Mouse (Mus musculus) liver, postnatal 0 days (tissue): ENCODE measurements at regions not wholly inside any gene's neighbourhood (a gene's known extent, or its start where the extent isn't known, plus 50 kb on each side); places are given as distances from the start of the nearest gene placed in this dataset.

Experiments
- ATAC-seq: fragments of 200-750 bp; cut with Nextera tagmentation; 2 replicates; pipeline ENCODE4 v1.8.0; 2017; ENCODE audit warnings: mild to moderate bottlenecking, moderate library complexity
- DNase-seq: peaks from one replicate; pipeline ENCODE4 v3.0.0-alpha.2; 2016
- H3K27ac ChIP-seq: fragments of 300-500 bp; sonication (generic); 2 replicates; pipeline ENCODE4 v1.5.1; 2014; ENCODE audit warnings: antibody characterized with exemption, moderate library complexity, mild to moderate bottlenecking, low read depth
- H3K27me3 ChIP-seq: fragments of 300-500 bp; sonication (generic); 2 replicates; pipeline ENCODE4 v1.6.1; 2014; ENCODE audit warnings: low read length, control low read depth, mixed read lengths; ENCODE audit not compliant: insufficient read depth
- H3K36me3 ChIP-seq: fragments of 300-500 bp; sonication (generic); replicated peaks from 2 replicates; pipeline ENCODE4 v1.6.1; 2014; ENCODE audit warnings: mild to moderate bottlenecking, control low read depth, low read length, moderate library complexity, mixed read lengths; ENCODE audit not compliant: insufficient read depth
- H3K4me1 ChIP-seq: fragments of 300-500 bp; sonication (generic); 2 replicates; pipeline ENCODE4 v1.6.1; 2014; ENCODE audit warnings: antibody characterized with exemption, mild to moderate bottlenecking, control low read depth; ENCODE audit not compliant: insufficient read depth
- H3K4me2 ChIP-seq: fragments of 300-500 bp; sonication (generic); 2 replicates; pipeline ENCODE4 v1.6.1; 2014; ENCODE audit warnings: low read depth, mild to moderate bottlenecking, low read length, moderate library complexity, mixed read lengths
- H3K4me3 ChIP-seq: fragments of 300-500 bp; sonication (generic); 2 replicates; pipeline ENCODE4 v1.5.1; 2014; ENCODE audit warnings: low read depth, low read length
- H3K9ac ChIP-seq: fragments of 300-500 bp; sonication (generic); replicated peaks from 2 replicates; pipeline ENCODE4 v1.6.1; 2014; ENCODE audit warnings: mild to moderate bottlenecking, moderate library complexity
- H3K9me3 ChIP-seq: fragments of 300-500 bp; sonication (generic); 2 replicates; pipeline ENCODE4 v1.6.1; 2016; ENCODE audit warnings: mild to moderate bottlenecking, control low read depth, low read length, mixed read lengths
- CTCF ChIP-seq: sonication (generic); IDR thresholded peaks from 2 replicates; pipeline ENCODE4 v1.5.1; 2016; ENCODE audit warnings: antibody characterized with exemption, low read depth
- EP300 ChIP-seq: IDR thresholded peaks from 2 replicates; pipeline ENCODE4 v1.6.1; 2016; ENCODE audit warnings: antibody characterized with exemption, low read depth, mild to moderate bottlenecking
- WGBS: fragments of 180-500 bp; shearing (Covaris S2); extraction: QIAGEN DNeasy Blood & Tissue Kit; methylation state at CpG from one replicate; pipeline ENCODE4 v1.1.7; 2014; ENCODE audit not compliant: insufficient replicate concordance; 5-methylcytosine and 5-hydroxymethylcytosine counted together

DNA sequence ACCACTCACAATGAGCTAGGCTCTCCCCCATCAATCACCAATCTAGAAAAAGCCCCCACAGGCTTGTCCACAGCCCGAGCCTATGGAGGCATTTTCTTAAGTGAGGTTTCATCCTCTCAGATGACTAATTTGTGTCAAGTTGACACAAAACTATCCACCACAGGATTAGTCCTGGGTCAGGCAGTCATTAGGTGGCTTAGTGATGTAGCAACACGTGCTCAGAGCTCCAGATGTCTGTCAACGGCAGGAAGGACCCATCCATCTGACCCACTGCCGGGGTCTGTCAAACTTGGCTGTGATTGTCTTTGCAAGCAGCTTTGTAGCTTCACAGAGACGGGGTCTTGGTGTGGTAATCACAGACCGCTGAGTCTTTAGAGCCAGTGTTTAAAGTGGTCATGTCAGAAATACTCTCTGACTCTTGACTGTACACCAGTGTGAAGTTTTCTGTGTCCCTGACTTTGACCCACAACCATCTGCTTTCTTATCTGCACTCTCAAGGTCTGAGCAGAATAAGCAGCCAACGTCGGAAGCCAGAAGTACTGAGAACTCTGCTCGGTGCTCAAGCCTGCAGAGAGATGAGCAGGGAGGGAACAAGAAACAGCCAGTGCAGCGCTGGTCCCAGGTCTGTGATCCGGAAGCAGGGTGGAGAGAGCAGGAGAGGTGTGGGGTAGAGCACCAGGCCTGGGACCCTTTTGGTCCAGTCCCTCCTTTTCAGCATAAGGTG, 131.6 kb upstream of the Nfe2l3 start:
- H3K4me1 ChIP-seq: 0 out of 2 replicates have a peak, but pooled peaks cover 2% of the 10 kb centered on the region
- H3K4me2 ChIP-seq: no peak overlapping the region
- H3K27ac ChIP-seq: no peak overlapping the region
- no peak for DNase-seq
- 56% methylated on average over 11 of the region's 11 CpGs for WGBS
- H3K9me3 ChIP-seq: peaks cover 8% of the 10 kb centered on the region
- ATAC-seq: no peak
- no peak overlapping the region for H3K4me3 ChIP-seq
- no peaks in the 10 kb centered on the region for H3K36me3 ChIP-seq
- no peak overlapping the region for H3K9ac ChIP-seq
- TF ChIP-seq EP300 (no peak), CTCF (no peak)
- no peaks in the 10 kb centered on the region for H3K27me3 ChIP-seq

DNA sequence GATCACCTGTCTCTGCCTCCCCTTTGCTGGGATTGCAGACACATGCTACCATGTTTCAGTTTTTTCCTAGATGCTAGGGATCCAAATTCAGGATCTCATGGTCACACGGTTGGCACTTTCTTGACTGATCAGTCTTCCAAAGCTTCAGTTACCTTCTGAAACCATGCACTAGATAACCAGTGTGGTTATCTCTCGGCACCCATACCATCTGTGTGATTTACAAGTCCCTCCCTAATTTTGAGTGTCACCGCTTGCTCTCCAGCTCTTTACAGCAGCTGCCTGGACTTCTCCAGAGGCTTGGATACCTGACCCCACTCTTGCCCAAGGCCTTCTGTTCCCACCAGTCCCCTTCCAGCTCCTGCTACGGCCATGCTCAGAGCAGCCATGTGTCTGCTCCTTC, 130.6 kb upstream of the Nfe2l3 start:
- 64% methylated on average over 4 of the region's 4 CpGs for WGBS
- DNase-seq (no peak), ATAC-seq (no peak)
- Histone ChIP-seq H3K4me3 (no peak overlapping the region), H3K4me2 (no peak overlapping the region), H3K27me3 (no peaks in the 10 kb centered on the region), H3K27ac (0 out of 2 replicates have a peak overlapping the region, but pooled peaks have one; percentile 24), H3K36me3 (no peaks in the 10 kb centered on the region), H3K9ac (no peak overlapping the region), H3K9me3 (peaks cover 9% of the 10 kb centered on the region), H3K4me1 (0 out of 2 replicates have a peak, but pooled peaks cover 2% of the 10 kb centered on the region)
- TF ChIP-seq CTCF (no peak), EP300 (0 out of 2 replicates have a peak, but pooled peaks have one; percentile 16)

DNA sequence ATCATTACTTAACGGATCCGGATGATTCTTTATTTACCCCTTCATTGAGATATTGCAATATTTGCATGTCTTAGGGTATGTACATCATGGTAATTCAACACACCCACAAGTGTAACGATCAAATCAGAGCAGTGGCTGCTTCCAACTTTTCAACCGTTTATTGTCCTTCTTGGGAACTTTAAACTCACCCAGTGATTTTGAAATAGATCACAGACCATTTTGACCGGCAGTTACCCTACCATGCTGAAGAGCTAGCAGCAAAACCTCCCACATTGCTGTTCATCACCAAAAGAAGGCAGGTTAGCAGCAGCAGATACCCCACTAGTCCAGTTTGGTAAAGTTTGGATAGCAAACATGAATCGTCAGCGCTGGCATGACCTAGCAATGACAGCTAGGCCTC, 130.2 kb upstream of the Nfe2l3 start:
- Histone ChIP-seq H3K4me3 (no peak overlapping the region), H3K9ac (no peak overlapping the region), H3K36me3 (no peaks in the 10 kb centered on the region), H3K4me2 (no peak overlapping the region), H3K27ac (peak overlapping the region; percentile 24; the same call in 1 of the 2 replicates), H3K9me3 (peaks cover 9% of the 10 kb centered on the region), H3K4me1 (0 out of 2 replicates have a peak, but pooled peaks cover 2% of the 10 kb centered on the region), H3K27me3 (no peaks in the 10 kb centered on the region)
- DNase-seq (no peak), ATAC-seq (peak; percentile 65)
- TF ChIP-seq CTCF (no peak), EP300 (no peak)
- 70% methylated on average over 7 of the region's 7 CpGs for WGBS

- no peaks in the 10 kb centered on the region for H3K36me3 ChIP-seq
- H3K27me3 ChIP-seq: no peaks in the 10 kb centered on the region
- H3K4me1 ChIP-seq: no peaks in the 10 kb centered on the region
- no peak for TF ChIP-seq EP300
- TF ChIP-seq CTCF: no peak
- H3K9ac ChIP-seq: no peak overlapping the region
- no peak overlapping the region for H3K27ac ChIP-seq
- DNase-seq: no peak
- no peaks in the 10 kb centered on the region for H3K9me3 ChIP-seq
- ATAC-seq: no peak
- H3K4me2 ChIP-seq: no peak overlapping the region
- WGBS: 50% methylated on average over 2 of the region's 2 CpGs
- no peak overlapping the region for H3K4me3 ChIP-seq
Observed at GRCm38 (mm10) chr6:51318341-51318740, 114.1 kb upstream of the Nfe2l3 start.

GRCm38 (mm10) chr6:51320019-51320418, 112.5 kb upstream of the Nfe2l3 start:
- Histone ChIP-seq H3K4me3 (peak overlapping the region; percentile 4; the same call in 1 of the 2 replicates), H3K27ac (peak overlapping the region; percentile 73; the same call in 1 of the 2 replicates), H3K27me3 (no peaks in the 10 kb centered on the region), H3K9me3 (no peaks in the 10 kb centered on the region), H3K9ac (no peak overlapping the region), H3K36me3 (no peaks in the 10 kb centered on the region), H3K4me2 (peak overlapping the region; percentile 47; the same call in 1 of the 2 replicates), H3K4me1 (no peaks in the 10 kb centered on the region)
- WGBS: 70% methylated on average over 1 of the region's 1 CpGs
- DNase-seq (no peak), ATAC-seq (no peak)
- TF ChIP-seq EP300: no peak

- no peaks in the 10 kb centered on the region for H3K9me3 ChIP-seq
- peak; percentile 82 for ATAC-seq
- H3K4me3 ChIP-seq: peak overlapping the region; percentile 4; the same call in 1 of the 2 replicates
- no peaks in the 10 kb centered on the region for H3K36me3 ChIP-seq
- no peak for TF ChIP-seq EP300
- TF ChIP-seq CTCF: no peak
- peak overlapping the region; percentile 73 for H3K27ac ChIP-seq
- H3K4me1 ChIP-seq: no peaks in the 10 kb centered on the region
- H3K4me2 ChIP-seq: peak overlapping the region; percentile 47
- WGBS: 41% methylated on average over 8 of the region's 8 CpGs
- no peak for DNase-seq
- H3K9ac ChIP-seq: peak overlapping the region; percentile 49
- no peaks in the 10 kb centered on the region for H3K27me3 ChIP-seq
Observed at GRCm38 (mm10) chr6:51320676-51321419, 111.6 kb upstream of the Nfe2l3 start.
